Mouse (Mus musculus) kidney, postnatal 0 days (tissue): Measurements from ENCODE around the gene Leng9. TPM values are rescaled to one million over a fixed set of nuclear protein-coding genes. Genes with fewer than 3 reads are reported as not detected.
A peak's percentile ranks its signal among the peaks of the same experiment; 100 is the strongest.

Source experiments
- ATAC-seq: fragments of 200-750 bp; cut with Nextera tagmentation; replicated peaks from 2 replicates; pipeline ENCODE4 v1.8.0; 2017; ENCODE audit warnings: low read depth, moderate number of reproducible peaks, moderate TSS enrichment, moderate library complexity; ENCODE audit not compliant: low FRiP score
- DNase-seq: peaks from one replicate; pipeline ENCODE4 v3.0.0-alpha.2; 2016; ENCODE audit warnings: low spot score
- H3K27ac ChIP-seq: fragments of 300-500 bp; sonication (generic); 2 replicates; pipeline ENCODE4 v1.5.1; 2014; ENCODE audit warnings: mild to moderate bottlenecking
- H3K27me3 ChIP-seq: fragments of 300-500 bp; sonication (generic); 2 replicates; pipeline ENCODE4 v1.6.1; 2014; ENCODE audit warnings: low read length, mixed read lengths; ENCODE audit not compliant: insufficient read depth
- H3K36me3 ChIP-seq: fragments of 300-500 bp; sonication (generic); 2 replicates; pipeline ENCODE4 v1.6.1; 2014; ENCODE audit warnings: low read length, mixed read lengths; ENCODE audit not compliant: insufficient read depth
- H3K4me1 ChIP-seq: fragments of 300-500 bp; sonication (generic); replicated peaks from 2 replicates; pipeline ENCODE4 v1.6.1; 2014; ENCODE audit warnings: antibody characterized with exemption, low read length, mixed read lengths; ENCODE audit not compliant: insufficient read depth
- H3K4me2 ChIP-seq: fragments of 300-500 bp; sonication (generic); 2 replicates; pipeline ENCODE4 v1.6.1; 2014; ENCODE audit warnings: mild to moderate bottlenecking, low read length, moderate library complexity, mixed read lengths
- H3K4me3 ChIP-seq: fragments of 300-500 bp; sonication (generic); replicated peaks from 2 replicates; pipeline ENCODE4 v1.5.1; 2014; ENCODE audit warnings: low read depth, low read length
- H3K9ac ChIP-seq: fragments of 300-500 bp; sonication (generic); 2 replicates; pipeline ENCODE4 v1.6.1; 2014; ENCODE audit warnings: low read depth, low read length
- H3K9me3 ChIP-seq: fragments of 300-500 bp; sonication (generic); replicated peaks from 2 replicates; pipeline ENCODE4 v1.6.1; 2016; ENCODE audit warnings: low read length, inconsistent platforms, mixed read lengths
- CTCF ChIP-seq: IDR thresholded peaks from 2 replicates; pipeline ENCODE4 v1.5.1; 2016; ENCODE audit warnings: antibody characterized with exemption, low read depth, mild to moderate bottlenecking, moderate library complexity
- WGBS: fragments of 180-500 bp; shearing (Covaris S2); extraction: QIAGEN DNeasy Blood & Tissue Kit; methylation state at CpG from one replicate; pipeline ENCODE4 v1.1.7; 2014; 5-methylcytosine and 5-hydroxymethylcytosine counted together
- polyA plus RNA-seq: library from polyadenylated mRNA; unstranded; fragments of >200 nt; fragmentation: Nextera tagmentation; extraction: Ambion mirVana; gene quantifications from 2 replicates; pipeline ENCODE4 v1.2.1, GENCODE M21; 2015

Gene Leng9
- polyA plus RNA-seq, 1 experiment from 2014 or later: 4.1 TPM

GRCm38 (mm10) chr7:4149209-4150054, 742 bp downstream of the Leng9 start:
- DNase-seq (peak; percentile 94), ATAC-seq (peak; percentile 69)
- Histone ChIP-seq H3K36me3 (peaks cover 32% of the 10 kb centered on the region), H3K9me3 (no peaks in the 10 kb centered on the region), H3K9ac (peak overlapping the region; percentile 72), H3K4me3 (peak overlapping the region; percentile 56), H3K4me2 (peak overlapping the region; percentile 92), H3K4me1 (peaks cover 20% of the 10 kb centered on the region), H3K27me3 (no peaks in the 10 kb centered on the region), H3K27ac (peak overlapping the region; percentile 97)
- TF ChIP-seq CTCF: no peak
- WGBS: under 1% methylated on average over 64 of the region's 64 CpGs

GRCm38 (mm10) chr7:4148341-4149208, 1.6 kb downstream of the Leng9 start:
- H3K4me2 ChIP-seq: peak overlapping the region; percentile 92
- H3K36me3 ChIP-seq: peaks cover 40% of the 10 kb centered on the region
- no peaks in the 10 kb centered on the region for H3K27me3 ChIP-seq
- H3K4me1 ChIP-seq: peaks cover 20% of the 10 kb centered on the region
- peak overlapping the region; percentile 72 for H3K9ac ChIP-seq
- ATAC-seq (peak; percentile 12), DNase-seq (peak; percentile 24)
- H3K9me3 ChIP-seq: no peaks in the 10 kb centered on the region
- TF ChIP-seq CTCF: no peak
- 26% methylated on average over 18 of the region's 18 CpGs for WGBS
- H3K27ac ChIP-seq: peak overlapping the region; percentile 97
- H3K4me3 ChIP-seq: peak overlapping the region; percentile 56

GRCm38 (mm10) chr7:4147836-4148235, 2.3 kb downstream of the Leng9 start:
- Histone ChIP-seq H3K4me1 (peaks cover 20% of the 10 kb centered on the region), H3K27me3 (no peaks in the 10 kb centered on the region), H3K4me2 (peak overlapping the region; percentile 92; the same call in 1 of the 2 replicates), H3K9me3 (no peaks in the 10 kb centered on the region), H3K9ac (no peak overlapping the region), H3K4me3 (no peak overlapping the region), H3K36me3 (peaks cover 48% of the 10 kb centered on the region), H3K27ac (no peak overlapping the region)
- WGBS: 52% methylated on average over 4 of the region's 4 CpGs
- no peak for TF ChIP-seq CTCF
- ATAC-seq: no peak
- peak; percentile 41 for DNase-seq

GRCm38 (mm10) chr7:4147371-4147770, 2.8 kb downstream of the Leng9 start:
- ATAC-seq (no peak), DNase-seq (no peak)
- H3K9me3 ChIP-seq: no peaks in the 10 kb centered on the region
- no peaks in the 10 kb centered on the region for H3K27me3 ChIP-seq
- H3K27ac ChIP-seq: no peak overlapping the region
- H3K4me3 ChIP-seq: no peak overlapping the region
- peaks cover 51% of the 10 kb centered on the region for H3K36me3 ChIP-seq
- TF ChIP-seq CTCF: no peak
- H3K4me1 ChIP-seq: peaks cover 20% of the 10 kb centered on the region
- H3K9ac ChIP-seq: no peak overlapping the region
- 73% methylated on average over 20 of the region's 20 CpGs for WGBS
- H3K4me2 ChIP-seq: no peak overlapping the region

- TF ChIP-seq CTCF: no peak
- Histone ChIP-seq H3K4me3 (no peak overlapping the region), H3K9me3 (no peaks in the 10 kb centered on the region), H3K27me3 (no peaks in the 10 kb centered on the region), H3K4me2 (no peak overlapping the region), H3K27ac (no peak overlapping the region), H3K4me1 (peaks cover 20% of the 10 kb centered on the region), H3K36me3 (peaks cover 59% of the 10 kb centered on the region), H3K9ac (no peak overlapping the region)
- DNase-seq: no peak
- 91% methylated on average over 23 of the region's 23 CpGs for WGBS
- ATAC-seq: no peak
Observed at GRCm38 (mm10) chr7:4146241-4147180, 3.7 kb downstream of the Leng9 start.
